Mouse (Mus musculus) heart, embryonic 11.5 days (tissue): ENCODE measurements around the gene Etl4. TPM values are rescaled to one million over a fixed set of nuclear protein-coding genes. Genes with fewer than 3 reads are reported as not detected.

ENCODE experiments used
- ATAC-seq: fragments of 200-750 bp; cut with Nextera tagmentation; replicated peaks from 2 replicates; pipeline ENCODE4 v1.8.0; 2017; ENCODE audit warnings: moderate library complexity; ENCODE audit not compliant: insufficient number of reproducible peaks, low FRiP score, low TSS enrichment
- H3K27ac ChIP-seq: fragments of 300-500 bp; sonication (generic); 2 replicates; pipeline ENCODE4 v1.5.1; 2014; ENCODE audit warnings: mild to moderate bottlenecking, low read depth, low read length
- H3K27me3 ChIP-seq: fragments of 300-500 bp; sonication (generic); 2 replicates; pipeline ENCODE4 v1.6.1; 2014; ENCODE audit warnings: mild to moderate bottlenecking, low read length, mixed read lengths; ENCODE audit not compliant: control insufficient read depth, insufficient read depth
- H3K36me3 ChIP-seq: fragments of 300-500 bp; sonication (generic); 2 replicates; pipeline ENCODE4 v1.6.1; 2014; ENCODE audit warnings: mild to moderate bottlenecking, low read length, moderate library complexity, mixed read lengths; ENCODE audit not compliant: control insufficient read depth, insufficient read depth
- H3K4me1 ChIP-seq: fragments of 300-500 bp; sonication (generic); 2 replicates; pipeline ENCODE4 v1.6.1; 2014; ENCODE audit warnings: low read length; ENCODE audit not compliant: control insufficient read depth, insufficient read depth
- H3K4me2 ChIP-seq: fragments of 300-500 bp; sonication (generic); 2 replicates; pipeline ENCODE4 v1.6.1; 2014; ENCODE audit warnings: mild to moderate bottlenecking, moderate library complexity
- H3K4me3 ChIP-seq: fragments of 300-500 bp; sonication (generic); 2 replicates; pipeline ENCODE4 v1.5.1; 2014; ENCODE audit warnings: low read depth, low read length
- H3K9ac ChIP-seq: fragments of 300-500 bp; sonication (generic); 2 replicates; pipeline ENCODE4 v1.6.1; 2014; ENCODE audit warnings: mild to moderate bottlenecking, low read depth, low read length, moderate library complexity
- H3K9me3 ChIP-seq: fragments of 300-500 bp; sonication (generic); replicated peaks from 2 replicates; pipeline ENCODE4 v1.6.1; 2016; ENCODE audit warnings: low read length; ENCODE audit not compliant: control insufficient read depth
- WGBS: fragments of 180-500 bp; shearing (Covaris S2); extraction: QIAGEN DNeasy Blood & Tissue Kit; methylation state at CpG from one replicate; pipeline ENCODE4 v1.1.7; 2014; ENCODE audit not compliant: insufficient replicate concordance; 5-methylcytosine and 5-hydroxymethylcytosine counted together
- polyA plus RNA-seq: library from polyadenylated mRNA; unstranded; fragments of >200 nt; fragmentation: Nextera tagmentation; extraction: Ambion mirVana; gene quantifications from 2 replicates; pipeline ENCODE4 v1.2.1, GENCODE M21; 2014

Etl4 gene
- polyA plus RNA-seq, 1 experiment from 2014 or later, result 12.4 TPM

GRCm38 (mm10) chr2:20520099-20520475 lies 610.5 kb downstream of the Etl4 start:
- H3K9me3 ChIP-seq, result no peaks in the 10 kb centered on the region
- WGBS, result under 1% methylated on average over 12 of the region's 12 CpGs
- peak overlapping the region; percentile 55 for H3K4me3 ChIP-seq
- no peak for ATAC-seq
- H3K9ac ChIP-seq, result peak overlapping the region; percentile 73
- H3K4me1 ChIP-seq, result peaks cover 6% of the 10 kb centered on the region; the same call in 1 of the 2 replicates
- peak overlapping the region; percentile 54 for H3K27ac ChIP-seq
- peak overlapping the region; percentile 74 for H3K4me2 ChIP-seq
- H3K27me3 ChIP-seq, result no peaks in the 10 kb centered on the region
- no peaks in the 10 kb centered on the region for H3K36me3 ChIP-seq

DNA sequence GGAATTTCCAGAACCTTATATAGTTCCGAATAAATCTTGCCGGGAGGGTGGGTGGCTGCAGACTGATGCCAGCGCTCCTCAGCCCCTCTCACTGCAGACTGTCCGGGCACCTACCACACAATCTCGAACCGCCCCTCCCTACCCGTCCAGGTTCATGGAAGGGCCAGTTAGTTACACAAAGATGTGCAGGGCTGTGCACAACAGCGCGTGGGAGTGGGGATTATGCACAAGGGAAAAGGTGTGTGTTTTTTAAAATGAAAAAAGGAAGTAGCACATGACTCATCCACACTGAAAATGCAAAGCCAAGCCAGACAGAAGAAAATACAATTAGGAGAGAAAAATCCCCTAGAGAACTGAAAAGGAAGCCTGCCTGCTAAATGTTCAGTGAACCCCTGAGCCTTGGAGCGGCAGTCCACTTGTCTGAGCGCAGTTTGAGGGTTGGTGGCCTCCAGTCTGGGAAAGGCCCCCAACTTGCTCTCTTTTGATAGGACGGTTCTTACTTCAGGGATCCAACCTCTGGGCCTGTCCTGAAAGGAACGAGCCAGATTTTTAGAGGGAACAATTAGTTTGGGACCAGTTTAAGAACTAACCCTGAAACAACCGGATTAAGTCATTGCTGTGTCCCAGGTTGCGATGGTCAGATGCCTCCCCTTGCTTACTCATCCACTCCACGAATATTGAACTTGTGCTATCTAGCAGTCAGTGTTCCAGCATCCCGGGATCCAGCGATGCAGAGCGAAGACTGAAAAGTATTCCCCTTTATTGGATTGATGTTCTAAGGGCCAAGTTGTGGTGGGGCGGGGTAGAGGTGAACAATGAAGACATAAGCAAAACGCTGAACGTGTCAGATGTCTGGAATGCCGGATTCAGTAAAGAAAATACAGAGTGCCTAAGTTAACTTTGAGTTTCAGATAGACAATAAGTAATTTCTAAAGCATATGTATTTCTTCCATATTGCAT lies 611.3 kb downstream of the Etl4 start:
- no peak for ATAC-seq
- peak overlapping the region; percentile 54; the same call in 1 of the 2 replicates for H3K9ac ChIP-seq

GRCm38 (mm10) chr2:20521686-20522285 lies 612.2 kb downstream of the Etl4 start:
- H3K4me3 ChIP-seq, result no peak overlapping the region

More for the DNA sequence above, 611.3 kb downstream of the Etl4 start:
- WGBS, result 23% methylated on average over 23 of the region's 23 CpGs
- H3K27ac ChIP-seq, result peak overlapping the region; percentile 54; the same call in 1 of the 2 replicates
- no peaks in the 10 kb centered on the region for H3K9me3 ChIP-seq
- H3K4me2 ChIP-seq, result peak overlapping the region; percentile 74
- peaks cover 7% of the 10 kb centered on the region for H3K4me1 ChIP-seq
- H3K4me3 ChIP-seq, result peak overlapping the region; percentile 55
- H3K36me3 ChIP-seq, result no peaks in the 10 kb centered on the region
- no peaks in the 10 kb centered on the region for H3K27me3 ChIP-seq

GRCm38 (mm10) chr2:20523636-20524035 lies 614.1 kb downstream of the Etl4 start:
- H3K9ac ChIP-seq, result no peak overlapping the region
- ATAC-seq, result no peak
- 88% methylated on average over 3 of the region's 3 CpGs for WGBS

More at GRCm38 (mm10) chr2:20521686-20522285, 612.2 kb downstream of the Etl4 start:
- Histone ChIP-seq H3K4me1 (peaks cover 14% of the 10 kb centered on the region), H3K9ac (no peak overlapping the region), H3K4me2 (peak overlapping the region; percentile 15; the same call in 1 of the 2 replicates), H3K36me3 (no peaks in the 10 kb centered on the region), H3K27ac (no peak overlapping the region), H3K27me3 (no peaks in the 10 kb centered on the region), H3K9me3 (no peaks in the 10 kb centered on the region)
- WGBS, result 19% methylated on average over 11 of the region's 11 CpGs
- ATAC-seq, result no peak

DNA sequence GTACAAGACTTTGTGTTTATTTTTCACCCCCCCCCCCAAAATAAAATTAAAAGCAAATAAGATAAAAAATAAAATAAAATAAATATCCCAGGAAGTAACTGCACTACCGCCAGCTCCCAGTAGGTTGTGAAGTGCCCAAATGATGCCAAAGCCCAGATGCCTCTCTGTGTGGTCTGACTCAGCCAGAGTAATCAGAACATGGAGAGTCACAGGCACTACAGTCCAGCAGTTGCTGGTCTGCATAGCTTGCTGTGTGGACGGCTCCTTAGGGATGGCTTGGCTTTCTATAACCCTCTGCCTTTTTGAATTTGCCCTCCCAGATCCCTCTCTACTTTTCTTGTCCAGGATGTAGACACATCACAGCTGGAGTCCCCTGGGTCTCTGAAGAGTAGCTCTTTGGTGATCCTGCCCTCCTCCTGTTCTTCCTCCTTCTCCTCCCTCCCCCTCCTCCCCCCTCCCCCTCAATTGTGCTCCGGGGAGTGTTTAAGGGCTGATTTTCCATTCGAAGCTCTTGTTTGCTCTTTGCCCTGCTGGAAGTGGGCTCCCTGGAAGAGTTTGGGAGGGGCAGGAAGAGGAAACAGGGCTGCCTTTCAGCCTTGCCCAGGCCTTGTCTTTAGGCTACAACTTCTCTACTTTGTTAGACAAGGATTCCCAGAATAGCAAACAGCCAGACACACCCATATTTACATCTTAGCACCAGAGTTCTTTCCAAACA lies 616.5 kb downstream of the Etl4 start:
- H3K9me3 ChIP-seq, result no peaks in the 10 kb centered on the region
- 33% methylated on average over 4 of the region's 4 CpGs for WGBS
- peaks cover 14% of the 10 kb centered on the region for H3K4me1 ChIP-seq
- no peaks in the 10 kb centered on the region for H3K36me3 ChIP-seq
- H3K4me2 ChIP-seq, result no peak overlapping the region
- H3K9ac ChIP-seq, result no peak overlapping the region
- H3K4me3 ChIP-seq, result no peak overlapping the region
- peak overlapping the region; percentile 50; the same call in 1 of the 2 replicates for H3K27ac ChIP-seq
- H3K27me3 ChIP-seq, result no peaks in the 10 kb centered on the region
- ATAC-seq, result no peak; the same call in 1 of the 2 replicates

More at GRCm38 (mm10) chr2:20523636-20524035, 614.1 kb downstream of the Etl4 start:
- Histone ChIP-seq H3K27me3 (no peaks in the 10 kb centered on the region), H3K36me3 (no peaks in the 10 kb centered on the region), H3K27ac (no peak overlapping the region), H3K9me3 (no peaks in the 10 kb centered on the region), H3K4me3 (no peak overlapping the region), H3K4me1 (peaks cover 14% of the 10 kb centered on the region), H3K4me2 (no peak overlapping the region)

DNA sequence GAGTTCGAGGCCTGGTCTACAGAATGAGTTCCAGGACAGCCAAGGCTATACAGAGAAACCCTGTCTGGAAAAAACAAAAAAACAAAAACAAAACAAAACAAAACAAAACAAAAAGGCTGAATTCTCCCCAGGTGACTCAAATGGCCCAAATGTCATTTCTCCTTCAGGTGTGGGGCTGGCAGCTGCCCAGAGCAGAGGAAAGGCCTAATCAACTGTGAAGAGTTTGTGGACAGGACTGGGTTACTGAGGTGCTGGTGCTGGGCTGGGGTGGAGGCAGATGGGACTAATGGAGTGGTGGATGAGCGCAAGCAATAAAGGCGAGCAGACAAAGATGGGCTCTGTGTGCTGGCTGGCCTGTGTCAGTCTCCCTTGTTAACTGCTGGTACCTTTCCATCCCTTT lies 617.3 kb downstream of the Etl4 start:
- no peaks in the 10 kb centered on the region for H3K36me3 ChIP-seq
- H3K4me1 ChIP-seq, result peaks cover 12% of the 10 kb centered on the region
- ATAC-seq, result no peak
- no peak overlapping the region for H3K4me2 ChIP-seq
- no peak overlapping the region for H3K27ac ChIP-seq
- 91% methylated on average over 3 of the region's 3 CpGs for WGBS
- H3K27me3 ChIP-seq, result no peaks in the 10 kb centered on the region
- H3K4me3 ChIP-seq, result no peak overlapping the region
- no peak overlapping the region for H3K9ac ChIP-seq
- H3K9me3 ChIP-seq, result no peaks in the 10 kb centered on the region

DNA sequence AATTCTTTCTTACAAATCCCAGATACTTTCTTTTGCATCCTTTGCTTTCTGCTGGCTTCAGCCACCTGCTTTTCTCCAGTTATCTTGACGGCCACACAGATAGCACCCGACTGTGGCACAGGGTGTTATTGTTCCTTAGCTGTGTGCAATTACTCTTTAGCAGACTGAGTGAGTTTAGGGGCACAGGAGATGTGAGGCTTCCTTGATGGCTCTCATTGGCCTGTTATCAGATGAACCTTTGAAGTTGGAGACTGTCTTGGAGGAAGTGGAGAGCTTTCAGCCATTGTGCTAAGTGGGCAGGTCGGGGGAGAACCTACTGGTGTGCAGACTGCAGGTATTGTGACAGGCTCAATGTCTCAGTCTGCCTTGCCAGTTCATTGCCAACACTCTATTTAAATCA lies 623.0 kb downstream of the Etl4 start:
- no peak overlapping the region for H3K4me3 ChIP-seq
- no peaks in the 10 kb centered on the region for H3K9me3 ChIP-seq
- no peaks in the 10 kb centered on the region for H3K36me3 ChIP-seq
- ATAC-seq, result no peak
- H3K9ac ChIP-seq, result no peak overlapping the region
- H3K27ac ChIP-seq, result no peak overlapping the region
- 17% methylated on average over 3 of the region's 3 CpGs for WGBS
- no peak overlapping the region for H3K4me2 ChIP-seq
- H3K4me1 ChIP-seq, result no peaks in the 10 kb centered on the region
- no peaks in the 10 kb centered on the region for H3K27me3 ChIP-seq

DNA sequence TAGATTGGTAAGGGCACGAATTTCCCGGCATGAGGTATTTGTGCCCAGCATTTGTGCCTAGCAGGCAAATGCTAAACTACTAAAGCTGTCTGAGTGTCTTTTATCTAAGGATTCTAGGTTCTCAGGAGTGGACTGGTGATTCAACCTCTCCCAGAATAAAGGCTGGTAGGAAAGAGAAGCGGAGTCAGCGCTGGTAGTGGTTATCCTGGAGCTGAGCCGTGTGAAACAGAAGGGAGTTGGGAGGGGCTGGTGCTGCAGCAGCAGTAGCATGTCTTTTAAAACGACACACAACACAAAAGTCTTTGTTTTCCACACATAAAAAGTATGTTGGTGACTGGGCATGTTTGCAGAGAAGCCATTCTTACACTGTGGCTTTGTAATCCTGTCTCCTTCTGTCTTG lies 628.2 kb downstream of the Etl4 start:
- no peaks in the 10 kb centered on the region for H3K27me3 ChIP-seq
- no peaks in the 10 kb centered on the region for H3K36me3 ChIP-seq
- WGBS, result 67% methylated on average over 6 of the region's 6 CpGs
- no peak overlapping the region for H3K9ac ChIP-seq
- H3K4me1 ChIP-seq, result no peaks in the 10 kb centered on the region
- no peaks in the 10 kb centered on the region for H3K9me3 ChIP-seq
- H3K27ac ChIP-seq, result no peak overlapping the region
- no peak overlapping the region for H3K4me3 ChIP-seq
- ATAC-seq, result no peak
- H3K4me2 ChIP-seq, result no peak overlapping the region
